Mouse (Mus musculus) bone marrow, adult 2 months (tissue): ENCODE measurements around the gene Fgd4.

Source experiments
- CTCF ChIP-seq: fragments of 200-500 bp; IDR thresholded peaks from 2 replicates; pipeline ENCODE4 v1.5.1; 2011; ENCODE audit warnings: low read length, control low read depth; ENCODE audit not compliant: control insufficient read depth, insufficient read depth
- POLR2A ChIP-seq: fragments of 200-500 bp; IDR thresholded peaks from 2 replicates; pipeline ENCODE4 v1.6.1; 2011; ENCODE audit warnings: low read depth, mild to moderate bottlenecking, control low read depth, low read length, borderline replicate concordance; ENCODE audit not compliant: control insufficient read depth

GRCm38 (mm10) chr16:16450021-16450420, 150.3 kb downstream of the Fgd4 start:
- TF ChIP-seq CTCF (no peak), POLR2A (no peak)
